Mouse (Mus musculus) E14TG2a.4 (cell line): ENCODE data around the gene Txndc12.

ENCODE experiments used
- H3K27me3 ChIP-seq: 2 replicates; pipeline ENCODE4 v1.6.1; 2014; ENCODE audit warnings: low read length, control low read depth; ENCODE audit not compliant: insufficient read depth
- H3K36me3 ChIP-seq: 2 replicates; pipeline ENCODE4 v1.6.1; 2014; ENCODE audit warnings: low read length, control low read depth; ENCODE audit not compliant: insufficient read depth
- H3K4me1 ChIP-seq: replicated peaks from 2 replicates; pipeline ENCODE4 v1.6.1; 2014; ENCODE audit warnings: low read depth, low read length, control low read depth
- H3K4me3 ChIP-seq: replicated peaks from 2 replicates; pipeline ENCODE4 v1.5.1; 2014; ENCODE audit warnings: mild to moderate bottlenecking, low read length
- H3K9me3 ChIP-seq: 2 replicates; pipeline ENCODE4 v1.6.1; 2014; ENCODE audit warnings: low read length, control low read depth
- CTCF ChIP-seq: conservative IDR thresholded peaks from 2 replicates; pipeline ENCODE4 v1.5.1; 2014; ENCODE audit warnings: low read length
- NANOG ChIP-seq: IDR thresholded peaks from 2 replicates; pipeline ENCODE4 v1.6.1; 2014; ENCODE audit warnings: borderline replicate concordance, low read length, mixed read lengths
- POU5F1 ChIP-seq: IDR thresholded peaks from 2 replicates; pipeline ENCODE4 v1.6.1; 2014; ENCODE audit warnings: low read length, borderline replicate concordance

Txndc12 gene

DNA sequence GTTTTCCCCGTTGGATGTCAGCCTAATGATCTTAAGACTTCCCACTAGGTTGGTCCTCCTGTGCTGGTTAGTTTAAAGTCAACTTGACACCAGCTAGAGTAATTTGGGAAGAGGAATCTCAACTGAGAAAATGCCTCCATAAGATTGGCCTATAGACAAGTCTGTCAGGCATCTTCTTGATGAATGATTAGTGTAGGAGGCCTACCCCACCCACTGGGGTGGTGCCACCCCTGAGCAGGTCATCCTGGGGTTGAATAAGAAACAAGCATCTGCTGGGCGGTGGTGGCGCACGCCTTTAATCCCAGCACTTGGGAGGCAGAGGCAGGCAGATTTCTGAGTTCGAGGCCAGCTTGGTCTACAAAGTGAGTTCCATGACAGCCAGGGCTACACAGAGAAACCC lies 39.3 kb downstream of the Txndc12 start:
- H3K9me3 ChIP-seq: no peaks in the 10 kb centered on the region
- no peaks in the 10 kb centered on the region for H3K36me3 ChIP-seq
- H3K4me1 ChIP-seq: peaks cover 8% of the 10 kb centered on the region
- TF ChIP-seq POU5F1 (no peak), CTCF (no peak), NANOG (no peak)
- no peak overlapping the region for H3K4me3 ChIP-seq
- H3K27me3 ChIP-seq: peaks cover 40% of the 10 kb centered on the region

GRCm38 (mm10) chr4:108877901-108878300 lies 43.5 kb downstream of the Txndc12 start:
- TF ChIP-seq CTCF (no peak), NANOG (no peak), POU5F1 (no peak)
- H3K4me1 ChIP-seq: peaks cover 11% of the 10 kb centered on the region
- no peak overlapping the region for H3K4me3 ChIP-seq
- H3K36me3 ChIP-seq: no peaks in the 10 kb centered on the region
- peaks cover 58% of the 10 kb centered on the region for H3K27me3 ChIP-seq
- no peaks in the 10 kb centered on the region for H3K9me3 ChIP-seq

DNA sequence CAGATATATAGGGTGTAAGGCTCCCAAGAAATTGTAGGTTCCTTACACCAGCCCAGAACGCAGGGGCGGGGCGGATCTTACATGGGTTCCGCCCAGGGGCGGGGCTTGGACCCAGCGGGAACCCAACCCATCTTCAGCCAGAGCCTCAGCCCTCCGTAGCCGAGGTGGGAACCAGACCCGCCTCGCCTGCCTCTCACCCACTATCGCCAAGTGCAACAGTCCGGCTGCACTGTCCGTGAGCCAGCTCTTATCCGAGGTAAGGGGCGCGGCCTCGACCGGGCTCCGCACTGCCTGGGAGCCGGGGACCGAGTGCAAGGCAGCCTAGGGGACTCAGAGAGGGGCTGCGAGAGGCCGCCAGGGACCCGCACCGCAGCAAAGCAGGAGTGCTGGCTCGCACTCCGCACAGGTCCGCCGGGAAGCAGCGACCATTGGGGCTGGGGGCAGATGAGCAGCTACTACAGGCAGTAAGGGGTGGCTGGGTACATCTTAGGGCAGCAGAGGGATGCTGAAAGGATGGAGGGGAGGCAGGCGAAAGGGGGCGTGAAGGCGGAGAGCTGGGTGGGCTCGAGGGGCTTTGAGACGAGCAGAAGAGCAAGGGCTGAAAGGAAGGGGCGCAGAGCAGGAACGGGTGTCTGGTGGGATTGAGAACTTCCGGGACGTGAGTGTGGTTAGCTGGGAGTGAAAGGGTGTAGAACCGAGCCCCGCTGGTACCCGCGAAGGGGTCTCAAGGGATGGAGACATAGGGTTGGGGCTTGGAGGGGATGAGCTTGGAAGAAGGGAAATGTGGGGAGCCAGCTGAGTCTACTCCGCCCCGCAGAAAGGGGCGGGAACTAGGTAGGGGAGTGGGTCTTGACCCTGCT lies 44.8 kb downstream of the Txndc12 start, which contains the start of gene Rab3b:
Rab3b (plus strand) TSS at position 101 of the 860 bp plus-strand sequence.
- peaks cover 22% of the 10 kb centered on the region for H3K4me1 ChIP-seq

GRCm38 (mm10) chr4:108883815-108884214 lies 49.4 kb downstream of the Txndc12 start:
- no peaks in the 10 kb centered on the region for H3K36me3 ChIP-seq
- TF ChIP-seq CTCF (no peak), POU5F1 (no peak), NANOG (no peak; the same call in 1 of the 2 replicates)
- peaks cover 4% of the 10 kb centered on the region; the same call in 1 of the 2 replicates for H3K9me3 ChIP-seq
- H3K4me3 ChIP-seq: no peak overlapping the region
- peaks cover 49% of the 10 kb centered on the region for H3K27me3 ChIP-seq
- H3K4me1 ChIP-seq: peaks cover 21% of the 10 kb centered on the region

More for the DNA sequence above, 44.8 kb downstream of the Txndc12 start, which contains the start of gene Rab3b:
- Histone ChIP-seq H3K36me3 (no peaks in the 10 kb centered on the region), H3K27me3 (peaks cover 66% of the 10 kb centered on the region), H3K4me3 (peak within 1 kb of the TSS; percentile 91), H3K9me3 (no peaks in the 10 kb centered on the region)
- TF ChIP-seq POU5F1 (no peak), CTCF (no peak), NANOG (no peak)

DNA sequence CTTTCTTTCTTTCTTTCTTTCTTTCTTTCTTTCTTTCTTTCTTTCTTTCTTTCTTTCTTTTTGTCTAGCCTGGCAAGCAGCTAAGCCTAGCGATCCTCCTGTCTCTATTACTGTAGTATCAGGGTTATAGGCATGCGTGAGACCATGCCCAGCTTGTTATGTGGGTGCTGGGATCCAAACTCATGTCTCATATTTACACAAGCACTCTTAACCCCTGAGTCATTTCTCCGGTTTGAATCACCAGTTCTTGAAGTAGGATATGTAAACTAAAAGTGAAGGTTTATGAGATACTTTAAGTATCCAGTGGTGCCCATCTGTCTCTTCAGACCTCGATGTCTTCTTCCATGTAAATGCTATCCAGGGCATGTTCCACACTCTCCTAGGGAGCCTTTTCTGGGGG lies 53.1 kb downstream of the Txndc12 start:
- H3K27me3 ChIP-seq: peaks cover 29% of the 10 kb centered on the region
- TF ChIP-seq NANOG: no peak
- TF ChIP-seq CTCF: no peak
- no peak for TF ChIP-seq POU5F1
- H3K9me3 ChIP-seq: peaks cover 4% of the 10 kb centered on the region; the same call in 1 of the 2 replicates

DNA sequence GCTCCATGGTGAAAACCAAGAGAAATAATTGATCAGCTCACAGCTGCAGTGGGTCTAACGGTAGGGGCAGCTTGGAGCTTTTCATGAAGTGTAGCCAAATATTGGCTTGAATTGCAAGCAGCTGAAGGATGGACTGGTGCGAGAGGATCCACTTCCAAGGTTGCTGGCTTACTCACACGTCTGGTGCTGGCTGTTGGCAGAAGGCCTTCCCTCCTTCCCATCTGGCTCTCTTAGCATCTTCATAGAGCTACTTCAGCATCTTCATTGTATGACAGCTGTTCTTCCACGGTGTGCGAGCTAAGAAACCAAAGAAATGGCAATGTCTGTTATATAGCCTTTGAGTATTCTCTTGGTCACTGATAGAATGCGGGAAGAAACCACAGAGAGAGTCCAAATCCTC lies 56.5 kb downstream of the Txndc12 start:
- TF ChIP-seq NANOG (no peak), CTCF (no peak), POU5F1 (no peak)
- Histone ChIP-seq H3K36me3 (no peaks in the 10 kb centered on the region), H3K27me3 (peaks cover 11% of the 10 kb centered on the region), H3K4me3 (no peak overlapping the region), H3K9me3 (peaks cover 4% of the 10 kb centered on the region; the same call in 1 of the 2 replicates), H3K4me1 (peaks cover 11% of the 10 kb centered on the region)

More for the DNA sequence above, 53.1 kb downstream of the Txndc12 start:
- H3K36me3 ChIP-seq: no peaks in the 10 kb centered on the region
- peaks cover 15% of the 10 kb centered on the region for H3K4me1 ChIP-seq
- H3K4me3 ChIP-seq: no peak overlapping the region

GRCm38 (mm10) chr4:108900421-108900820 lies 66.0 kb downstream of the Txndc12 start:
- TF ChIP-seq CTCF: no peak
- H3K4me1 ChIP-seq: peaks cover 68% of the 10 kb centered on the region
- no peaks in the 10 kb centered on the region; the same call in 1 of the 2 replicates for H3K27me3 ChIP-seq
- no peak overlapping the region for H3K4me3 ChIP-seq
- no peaks in the 10 kb centered on the region for H3K9me3 ChIP-seq
- no peaks in the 10 kb centered on the region for H3K36me3 ChIP-seq

- TF ChIP-seq NANOG (peak; percentile 5; the same call in 1 of the 2 replicates), POU5F1 (no peak)
- peaks cover 93% of the 10 kb centered on the region for H3K4me1 ChIP-seq
- no peaks in the 10 kb centered on the region for H3K9me3 ChIP-seq
- no peaks in the 10 kb centered on the region; the same call in 1 of the 2 replicates for H3K27me3 ChIP-seq
- H3K36me3 ChIP-seq: no peaks in the 10 kb centered on the region
- H3K4me3 ChIP-seq: no peak overlapping the region
Observed at GRCm38 (mm10) chr4:108902886-108903285, 68.5 kb downstream of the Txndc12 start.

- Histone ChIP-seq H3K4me1 (peaks cover 94% of the 10 kb centered on the region), H3K4me3 (no peak overlapping the region), H3K9me3 (no peaks in the 10 kb centered on the region), H3K36me3 (no peaks in the 10 kb centered on the region), H3K27me3 (no peaks in the 10 kb centered on the region)
- no peak for TF ChIP-seq NANOG
- TF ChIP-seq CTCF: no peak
- TF ChIP-seq POU5F1: no peak
Observed at GRCm38 (mm10) chr4:108903346-108903745, 68.9 kb downstream of the Txndc12 start.
